Mouse (Mus musculus): ENCODE data around the gene Ube3b. TPM values are rescaled to one million over a fixed set of nuclear protein-coding genes. Genes with fewer than 3 reads are reported as not detected.

The Ube3b gene
- polyA plus RNA-seq (2015; fragmentation: Nextera tagmentation; extraction: Ambion mirVana), result 36.9 and 43.1 TPM in 2 replicates

- peaks cover 50% of the 10 kb centered on the region for H3K4me1 ChIP-seq (replicated peaks)
- under 1% methylated on average over 72 of the region's 74 CpGs for WGBS
Measured at GRCm38 (mm10) chr5:114380209-114381012, at the start of gene Ube3b, which contains the start of gene Kctd10. Gene Ube3b, plus strand, starts transcription at chr5:114380607. Gene Kctd10, minus strand, starts transcription at chr5:114380508.

GRCm38 (mm10) chr5:114342996-114343395 is 37.4 kb upstream of the Ube3b start:
- Histone ChIP-seq H3K9me3 (no peaks in the 10 kb centered on the region), H3K4me1 (replicated peaks) (no peaks in the 10 kb centered on the region), H3K27ac (no peak overlapping the region), H3K27me3 (no peaks in the 10 kb centered on the region), H3K36me3 (no peaks in the 10 kb centered on the region), H3K9ac (replicated peaks) (no peak overlapping the region), H3K4me3 (replicated peaks) (no peak overlapping the region), H3K4me2 (replicated peaks) (no peak overlapping the region)
- ATAC-seq, result no peak
- 87% methylated on average over 5 of the region's 5 CpGs for WGBS

More at GRCm38 (mm10) chr5:114380209-114381012, at the start of gene Ube3b, which contains the start of gene Kctd10:
- Histone ChIP-seq H3K36me3 (peaks cover 27% of the 10 kb centered on the region), H3K9me3 (no peaks in the 10 kb centered on the region), H3K4me3 (replicated peaks) (peak within 1 kb of the TSS; percentile 93), H3K27ac (peak within 1 kb of the TSS; percentile 86), H3K9ac (replicated peaks) (peak within 1 kb of the TSS; percentile 93), H3K4me2 (replicated peaks) (peak within 1 kb of the TSS; percentile 80), H3K27me3 (no peaks in the 10 kb centered on the region)
- peak; percentile 95 for ATAC-seq

GRCm38 (mm10) chr5:114343612-114344011 is 36.8 kb upstream of the Ube3b start:
- Histone ChIP-seq H3K9ac (replicated peaks) (no peak overlapping the region), H3K9me3 (no peaks in the 10 kb centered on the region), H3K4me3 (replicated peaks) (no peak overlapping the region), H3K27ac (no peak overlapping the region), H3K4me2 (replicated peaks) (no peak overlapping the region), H3K27me3 (no peaks in the 10 kb centered on the region), H3K36me3 (no peaks in the 10 kb centered on the region), H3K4me1 (replicated peaks) (no peaks in the 10 kb centered on the region)
- no peak for ATAC-seq
- WGBS, result 88% methylated on average over 7 of the region's 7 CpGs

GRCm38 (mm10) chr5:114345538-114345937 is 34.9 kb upstream of the Ube3b start:
- Histone ChIP-seq H3K27ac (no peak overlapping the region), H3K9me3 (no peaks in the 10 kb centered on the region), H3K36me3 (no peaks in the 10 kb centered on the region), H3K4me1 (replicated peaks) (no peaks in the 10 kb centered on the region), H3K9ac (replicated peaks) (no peak overlapping the region), H3K27me3 (no peaks in the 10 kb centered on the region), H3K4me3 (replicated peaks) (no peak overlapping the region), H3K4me2 (replicated peaks) (no peak overlapping the region)
- 71% methylated on average over 3 of the region's 3 CpGs for whole genome bisulfite sequencing
- ATAC-seq, result no peak

- no peak for ATAC-seq
- no peaks in the 10 kb centered on the region for H3K9me3 ChIP-seq
- no peaks in the 10 kb centered on the region for H3K27me3 ChIP-seq
- no peak overlapping the region for H3K27ac ChIP-seq
- no peak overlapping the region for H3K4me3 ChIP-seq (replicated peaks)
- no peak overlapping the region for H3K9ac ChIP-seq (replicated peaks)
- no peaks in the 10 kb centered on the region for H3K4me1 ChIP-seq (replicated peaks)
- no peak overlapping the region for H3K4me2 ChIP-seq (replicated peaks)
- 86% methylated on average over 10 of the region's 10 CpGs for WGBS
- no peaks in the 10 kb centered on the region for H3K36me3 ChIP-seq
Measured at GRCm38 (mm10) chr5:114347005-114347404, 33.4 kb upstream of the Ube3b start.

GRCm38 (mm10) chr5:114351490-114351889 is 28.9 kb upstream of the Ube3b start:
- H3K27ac ChIP-seq, result no peak overlapping the region
- H3K9ac ChIP-seq (replicated peaks), result no peak overlapping the region
- WGBS, result 69% methylated on average over 10 of the region's 10 CpGs
- no peaks in the 10 kb centered on the region for H3K27me3 ChIP-seq
- no peak overlapping the region for H3K4me2 ChIP-seq (replicated peaks)
- H3K4me3 ChIP-seq (replicated peaks), result no peak overlapping the region
- H3K36me3 ChIP-seq, result no peaks in the 10 kb centered on the region
- peaks cover 1% of the 10 kb centered on the region; the same call in 1 of the 2 replicates for H3K4me1 ChIP-seq (replicated peaks)
- ATAC-seq, result no peak
- no peaks in the 10 kb centered on the region for H3K9me3 ChIP-seq

- 30% methylated on average over 7 of the region's 7 CpGs for WGBS
- Histone ChIP-seq H3K27me3 (no peaks in the 10 kb centered on the region), H3K36me3 (peaks cover 17% of the 10 kb centered on the region), H3K4me3 (replicated peaks) (no peak overlapping the region), H3K9me3 (no peaks in the 10 kb centered on the region), H3K9ac (replicated peaks) (no peak overlapping the region), H3K4me1 (replicated peaks) (peaks cover 20% of the 10 kb centered on the region), H3K4me2 (replicated peaks) (0 out of 2 replicates have a peak overlapping the region, but pooled peaks have one; percentile 3), H3K27ac (no peak overlapping the region)
- peak; percentile 46; the same call in 1 of the 2 replicates for ATAC-seq
Measured at GRCm38 (mm10) chr5:114356250-114356935, 24.0 kb upstream of the Ube3b start.

GRCm38 (mm10) chr5:114356936-114357751 is 23.3 kb upstream of the Ube3b start:
- no peak overlapping the region for H3K9ac ChIP-seq (replicated peaks)
- H3K27me3 ChIP-seq, result no peaks in the 10 kb centered on the region
- no peak overlapping the region for H3K4me3 ChIP-seq (replicated peaks)
- H3K4me1 ChIP-seq (replicated peaks), result peaks cover 20% of the 10 kb centered on the region
- ATAC-seq, result peak; percentile 59; the same call in 1 of the 2 replicates
- no peaks in the 10 kb centered on the region for H3K9me3 ChIP-seq
- no peak overlapping the region for H3K27ac ChIP-seq
- WGBS, result 56% methylated on average over 23 of the region's 23 CpGs
- H3K36me3 ChIP-seq, result peaks cover 23% of the 10 kb centered on the region
- H3K4me2 ChIP-seq (replicated peaks), result 0 out of 2 replicates have a peak overlapping the region, but pooled peaks have one; percentile 3

- no peak for ATAC-seq
- Histone ChIP-seq H3K4me2 (replicated peaks) (no peak overlapping the region), H3K4me1 (replicated peaks) (peaks cover 20% of the 10 kb centered on the region), H3K9me3 (no peaks in the 10 kb centered on the region), H3K27ac (no peak overlapping the region), H3K27me3 (no peaks in the 10 kb centered on the region), H3K4me3 (replicated peaks) (no peak overlapping the region), H3K36me3 (peaks cover 40% of the 10 kb centered on the region), H3K9ac (replicated peaks) (no peak overlapping the region)
- 63% methylated on average over 10 of the region's 10 CpGs for WGBS
Measured at GRCm38 (mm10) chr5:114358833-114359232, 21.6 kb upstream of the Ube3b start.

GRCm38 (mm10) chr5:114359586-114359985 is 20.8 kb upstream of the Ube3b start:
- Histone ChIP-seq H3K27ac (no peak overlapping the region), H3K36me3 (peaks cover 48% of the 10 kb centered on the region)
- WGBS, result 76% methylated on average over 8 of the region's 8 CpGs

GRCm38 (mm10) chr5:114360968-114361367 is 19.4 kb upstream of the Ube3b start:
- no peak overlapping the region for H3K27ac ChIP-seq
- no peaks in the 10 kb centered on the region for H3K9me3 ChIP-seq
- H3K4me3 ChIP-seq (replicated peaks), result no peak overlapping the region
- H3K4me1 ChIP-seq (replicated peaks), result peaks cover 20% of the 10 kb centered on the region
- peaks cover 61% of the 10 kb centered on the region for H3K36me3 ChIP-seq
- no peak overlapping the region for H3K9ac ChIP-seq (replicated peaks)
- H3K4me2 ChIP-seq (replicated peaks), result no peak overlapping the region
- 82% methylated on average over 15 of the region's 15 CpGs for whole genome bisulfite sequencing
- ATAC-seq, result no peak
- no peaks in the 10 kb centered on the region for H3K27me3 ChIP-seq

More at GRCm38 (mm10) chr5:114359586-114359985, 20.8 kb upstream of the Ube3b start:
- Histone ChIP-seq H3K9ac (replicated peaks) (no peak overlapping the region), H3K4me2 (replicated peaks) (no peak overlapping the region), H3K9me3 (no peaks in the 10 kb centered on the region), H3K4me1 (replicated peaks) (peaks cover 20% of the 10 kb centered on the region), H3K4me3 (replicated peaks) (no peak overlapping the region), H3K27me3 (no peaks in the 10 kb centered on the region)
- ATAC-seq, result no peak
